Mouse (Mus musculus) E14TG2a.4 (cell line): ENCODE results near the gene Gxylt2.

ENCODE experiments used
- CTCF ChIP-seq: conservative IDR thresholded peaks from 2 replicates; pipeline ENCODE4 v1.5.1; 2014; ENCODE audit warnings: low read length
- NANOG ChIP-seq: IDR thresholded peaks from 2 replicates; pipeline ENCODE4 v1.6.1; 2014; ENCODE audit warnings: borderline replicate concordance, low read length, mixed read lengths
- POU5F1 ChIP-seq: IDR thresholded peaks from 2 replicates; pipeline ENCODE4 v1.6.1; 2014; ENCODE audit warnings: low read length, borderline replicate concordance

- no peak for TF ChIP-seq CTCF
- TF ChIP-seq NANOG, result no peak
- no peak for TF ChIP-seq POU5F1
Observed at GRCm38 (mm10) chr6:100831188-100831587, 126.7 kb downstream of the Gxylt2 start.
